Mouse (Mus musculus): Measurements from ENCODE around the gene Folr1.

The Folr1 gene

DNA sequence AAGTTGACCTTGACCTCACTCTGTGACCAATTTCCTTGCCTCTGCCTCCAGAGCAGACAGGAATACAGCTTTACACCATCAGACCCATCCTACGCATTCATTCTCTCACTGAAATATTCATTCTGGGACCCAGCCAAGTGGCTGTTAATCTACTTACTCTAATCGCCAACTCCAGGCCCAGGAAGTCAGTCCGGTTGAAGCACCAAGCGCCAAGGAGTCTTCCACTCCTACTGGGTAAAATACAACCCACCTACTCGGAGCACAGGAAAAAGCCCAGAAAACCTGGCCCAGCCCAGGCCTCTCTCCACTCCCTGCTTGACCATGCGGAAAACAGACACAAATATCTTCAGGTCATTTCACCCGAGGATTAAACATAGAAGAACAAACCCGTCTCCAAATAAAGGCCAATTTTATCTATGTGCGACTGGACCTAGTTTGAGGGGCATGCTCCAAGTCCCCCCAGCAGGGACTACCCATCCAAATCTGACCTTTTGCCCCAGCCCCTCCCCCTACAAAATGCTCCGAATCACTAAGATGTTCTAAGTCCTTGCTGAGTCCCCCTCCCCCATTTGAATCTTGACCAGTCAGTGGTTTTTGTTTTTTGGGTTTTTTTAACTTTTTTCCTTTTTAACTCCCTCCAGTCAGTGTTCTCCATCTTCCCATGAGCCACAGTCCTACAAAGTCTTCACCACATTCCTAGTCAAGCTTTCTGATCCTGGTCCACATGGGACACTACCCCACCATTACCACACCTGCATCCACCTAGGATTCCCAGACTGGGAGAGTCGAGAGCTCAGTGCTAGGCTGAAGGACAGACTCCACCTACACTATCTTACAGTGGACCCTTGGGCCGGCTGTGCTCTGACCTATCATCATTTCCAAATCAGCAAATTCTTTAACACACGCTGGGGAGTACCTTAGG, 2.1 kb downstream of the Folr1 start:
- peak; percentile 58 for DNase-seq (ENCODE audit: inconsistent ontology term)

- DNase-seq (ENCODE audit: inconsistent ontology term) = no peak
These were observed 3.1 kb downstream of the Folr1 start for GRCm38 (mm10) chr7:101867482-101867881.

GRCm38 (mm10) chr7:101866491-101867265, 3.9 kb downstream of the Folr1 start:
- DNase-seq (ENCODE audit: inconsistent ontology term) = peak; percentile 14

DNA sequence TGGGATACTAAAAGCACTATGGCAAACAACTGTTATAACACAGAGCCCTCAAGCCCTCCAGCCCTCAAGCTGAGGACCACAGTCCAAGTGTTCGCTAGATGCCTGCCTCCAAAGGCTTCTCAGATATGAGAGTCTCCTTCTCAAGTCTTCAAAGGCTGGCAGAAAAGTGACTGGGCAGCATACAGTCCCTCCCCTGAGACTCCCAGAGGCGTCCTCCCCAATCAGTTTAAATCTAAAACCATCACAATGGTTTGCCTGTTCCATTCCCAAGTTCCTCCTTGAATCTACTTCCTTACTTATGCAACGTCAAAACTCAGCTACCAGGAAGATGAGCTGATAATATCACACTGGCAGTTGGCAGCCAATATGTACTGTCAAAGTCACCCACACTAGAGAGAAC, 7.2 kb downstream of the Folr1 start, which contains the start of gene Anapc15:
Gene Anapc15, plus strand, starts transcription at position 301 of the 400 bp plus-strand sequence.
- no peak for DNase-seq (ENCODE audit: inconsistent ontology term)

DNA sequence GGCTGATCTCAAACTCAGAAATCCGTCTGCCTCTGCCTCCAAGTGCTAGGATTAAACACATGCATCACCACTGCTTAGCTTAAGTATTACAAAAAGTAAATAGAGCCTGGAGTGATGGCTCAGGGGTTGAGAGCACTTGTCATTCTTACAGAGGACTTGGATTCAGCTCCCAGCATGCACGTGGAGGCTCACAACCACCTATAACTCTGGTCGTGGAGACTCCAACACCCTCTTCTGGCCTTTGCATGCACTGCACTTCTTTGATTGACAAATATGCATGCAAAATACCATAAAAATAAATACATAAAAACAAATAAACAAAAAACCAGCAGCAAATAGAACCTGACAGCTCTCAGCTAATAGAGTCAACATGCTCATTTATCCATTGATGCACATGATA, 8.3 kb downstream of the Folr1 start:
- DNase-seq (ENCODE audit: inconsistent ontology term) = no peak

- DNase-seq (ENCODE audit: inconsistent ontology term) = no peak
These were observed 9.6 kb downstream of the Folr1 start for GRCm38 (mm10) chr7:101860978-101861377.

GRCm38 (mm10) chr7:101858362-101858761, 12.2 kb downstream of the Folr1 start:
- DNase-seq (ENCODE audit: inconsistent ontology term) = no peak

GRCm38 (mm10) chr7:101857094-101857493, 13.5 kb downstream of the Folr1 start, which contains the start of gene Folr2:
Folr2 (minus strand) TSS chr7:101857194.
- no peak for DNase-seq (ENCODE audit: inconsistent ontology term)

- peak; percentile 40 for DNase-seq (ENCODE audit: inconsistent ontology term)
These were observed 16.8 kb downstream of the Folr1 start for GRCm38 (mm10) chr7:101853816-101854215.

- DNase-seq (ENCODE audit: inconsistent ontology term) = no peak
These were observed 17.7 kb downstream of the Folr1 start for GRCm38 (mm10) chr7:101852846-101853245.

DNA sequence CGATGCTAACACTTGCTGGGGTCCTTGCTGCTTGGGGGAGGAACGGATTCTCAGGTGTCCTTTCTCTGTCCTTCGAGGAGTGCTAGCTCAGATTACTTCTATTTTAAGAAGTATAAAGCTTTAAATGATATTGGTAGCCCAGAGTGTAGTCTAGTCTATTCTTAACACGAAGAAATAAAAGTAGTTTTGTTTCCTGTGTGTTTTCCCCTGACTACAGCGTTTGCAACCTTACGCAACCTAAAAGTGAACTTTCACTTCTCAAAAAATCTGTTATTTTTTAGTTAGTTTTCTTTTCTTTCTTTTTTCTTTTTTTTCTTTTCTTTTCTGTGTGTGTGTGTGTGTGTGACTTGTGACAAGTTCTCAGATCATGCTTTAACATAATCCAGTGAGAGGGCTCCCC, 18.9 kb downstream of the Folr1 start:
- no peak for DNase-seq (ENCODE audit: inconsistent ontology term)

DNA sequence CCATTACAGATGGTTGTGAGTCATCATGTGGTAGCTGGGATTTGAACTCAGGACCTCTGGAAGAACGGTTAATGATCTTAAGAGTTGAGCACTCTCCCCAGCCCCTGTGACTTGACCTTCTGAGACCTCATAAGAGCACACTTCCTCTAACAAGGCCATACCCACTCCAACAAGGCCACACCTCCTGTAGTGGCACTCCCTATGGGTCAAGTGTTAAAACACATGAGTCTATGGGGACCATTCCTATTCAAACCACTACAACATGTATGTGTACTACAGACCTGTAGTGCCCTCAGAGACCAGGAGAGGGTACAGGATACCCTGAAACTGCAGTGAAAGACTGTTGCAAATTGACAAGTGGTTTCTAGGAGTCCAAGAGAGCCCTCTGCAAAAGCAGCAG, 22.7 kb downstream of the Folr1 start:
- DNase-seq (ENCODE audit: inconsistent ontology term) = no peak

- DNase-seq (ENCODE audit: inconsistent ontology term) = no peak
These were observed 26.4 kb downstream of the Folr1 start for GRCm38 (mm10) chr7:101844186-101844585.

GRCm38 (mm10) chr7:101837606-101838471, 32.7 kb downstream of the Folr1 start, which contains the start of gene Inppl1:
Inppl1 (minus strand) TSS chr7:101838229.
- peak; percentile 91 for DNase-seq (ENCODE audit: inconsistent ontology term)

- no peak for DNase-seq (ENCODE audit: inconsistent ontology term)
These were observed 33.4 kb downstream of the Folr1 start for GRCm38 (mm10) chr7:101837154-101837605.

- DNase-seq (ENCODE audit: inconsistent ontology term) = peak; percentile 85
These were observed 34.1 kb downstream of the Folr1 start for GRCm38 (mm10) chr7:101836271-101837153.

DNA sequence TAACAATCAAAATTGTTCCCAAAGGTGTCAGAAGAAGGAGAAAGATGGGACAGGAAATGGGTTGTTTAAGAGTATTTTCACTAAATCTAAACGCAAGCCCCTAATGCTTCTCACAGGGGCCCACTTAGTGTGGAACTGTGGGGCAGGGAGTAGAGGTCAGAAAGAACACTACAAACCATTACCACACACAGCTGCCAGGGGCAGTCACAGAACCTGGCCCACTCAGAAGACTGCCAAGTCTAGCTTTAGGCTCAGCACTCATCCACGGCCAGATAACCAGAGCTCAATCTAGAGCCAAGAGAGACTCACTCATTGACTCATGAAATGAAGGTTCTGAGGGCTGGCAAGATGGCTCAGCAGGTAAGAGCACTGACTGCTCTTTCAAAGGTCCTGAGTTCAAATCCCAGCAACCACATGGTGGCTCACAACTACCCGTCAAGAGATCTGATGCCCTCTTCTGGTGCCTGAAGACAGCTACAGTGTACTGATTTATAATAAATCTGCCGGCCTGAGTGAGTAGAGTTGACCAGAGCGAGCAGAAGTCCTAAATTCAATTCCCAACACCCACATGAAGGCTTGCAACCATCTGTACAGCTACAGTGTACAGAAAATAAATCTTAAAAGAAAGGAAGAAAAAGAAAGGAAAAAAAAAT, 35.0 kb downstream of the Folr1 start:
- peak; percentile 30 for DNase-seq (ENCODE audit: inconsistent ontology term)

GRCm38 (mm10) chr7:101834903-101835302, 35.7 kb downstream of the Folr1 start:
- peak; percentile 31 for DNase-seq (ENCODE audit: inconsistent ontology term)

DNA sequence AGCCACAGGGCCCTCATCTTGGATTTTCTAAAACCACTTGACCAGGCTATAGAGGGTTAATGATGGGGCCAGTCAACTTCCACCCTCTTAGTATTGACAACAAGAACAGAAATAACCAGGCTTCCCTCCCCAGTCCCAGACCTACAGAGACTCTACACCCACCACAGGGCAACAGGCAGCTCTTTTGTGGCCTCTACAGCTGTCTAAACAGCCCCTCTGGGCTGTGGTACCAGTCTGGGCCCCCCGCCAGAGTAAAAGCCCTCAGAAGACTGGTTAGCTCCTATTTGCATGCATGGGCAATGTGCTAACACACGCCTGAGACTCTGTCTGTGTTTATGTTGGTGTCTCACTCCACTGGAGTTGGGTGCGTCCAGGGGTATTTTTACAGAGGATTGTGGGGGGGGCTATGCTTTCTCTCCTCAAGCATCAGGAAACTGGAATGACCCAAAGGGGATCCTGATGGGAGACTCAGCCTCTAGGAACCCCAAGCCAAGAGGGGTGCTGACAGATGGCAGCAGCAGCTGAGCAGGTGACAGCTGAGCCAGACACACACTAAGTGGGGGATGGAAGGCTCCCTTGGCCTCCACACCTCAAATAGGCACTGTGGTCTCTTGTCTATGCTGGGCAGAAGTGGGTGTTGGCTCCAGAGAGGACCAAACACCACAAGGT, 36.5 kb downstream of the Folr1 start:
- peak; percentile 84 for DNase-seq (ENCODE audit: inconsistent ontology term)

All from Muller cell, postnatal 12 days (primary cell).